Mouse (Mus musculus) adrenal gland, postnatal 10 days (tissue): ENCODE data around the gene Arsj. TPM values are rescaled to one million over a fixed set of nuclear protein-coding genes. Genes with fewer than 3 reads are reported as not detected.

Source experiments
- DNase-seq: peaks from one replicate; pipeline ENCODE4 v3.0.0; 2021; ENCODE audit warnings: mixed read lengths
- long read RNA-seq, 2 experiments: library from polyadenylated mRNA; stranded (forward); transcript quantifications; one replicate each; pipeline ENCODE4 v2.0.0; 2021
- total RNA-seq, 2 experiments: library from RNA; stranded (reverse); gene quantifications; 2 replicates each; pipeline ENCODE4 v1.2.3; 2021

Gene Arsj
- total RNA-seq, result under 1 TPM; 0.51 to 0.64 TPM
- long read RNA-seq, experiment 1, result 0 reads
- long read RNA-seq, experiment 2, partial matches to known transcripts, result 0 of 1 reads
- long read RNA-seq, experiment 2, other reads (novel, unspliced or antisense), result 1 of 1 reads

DNA sequence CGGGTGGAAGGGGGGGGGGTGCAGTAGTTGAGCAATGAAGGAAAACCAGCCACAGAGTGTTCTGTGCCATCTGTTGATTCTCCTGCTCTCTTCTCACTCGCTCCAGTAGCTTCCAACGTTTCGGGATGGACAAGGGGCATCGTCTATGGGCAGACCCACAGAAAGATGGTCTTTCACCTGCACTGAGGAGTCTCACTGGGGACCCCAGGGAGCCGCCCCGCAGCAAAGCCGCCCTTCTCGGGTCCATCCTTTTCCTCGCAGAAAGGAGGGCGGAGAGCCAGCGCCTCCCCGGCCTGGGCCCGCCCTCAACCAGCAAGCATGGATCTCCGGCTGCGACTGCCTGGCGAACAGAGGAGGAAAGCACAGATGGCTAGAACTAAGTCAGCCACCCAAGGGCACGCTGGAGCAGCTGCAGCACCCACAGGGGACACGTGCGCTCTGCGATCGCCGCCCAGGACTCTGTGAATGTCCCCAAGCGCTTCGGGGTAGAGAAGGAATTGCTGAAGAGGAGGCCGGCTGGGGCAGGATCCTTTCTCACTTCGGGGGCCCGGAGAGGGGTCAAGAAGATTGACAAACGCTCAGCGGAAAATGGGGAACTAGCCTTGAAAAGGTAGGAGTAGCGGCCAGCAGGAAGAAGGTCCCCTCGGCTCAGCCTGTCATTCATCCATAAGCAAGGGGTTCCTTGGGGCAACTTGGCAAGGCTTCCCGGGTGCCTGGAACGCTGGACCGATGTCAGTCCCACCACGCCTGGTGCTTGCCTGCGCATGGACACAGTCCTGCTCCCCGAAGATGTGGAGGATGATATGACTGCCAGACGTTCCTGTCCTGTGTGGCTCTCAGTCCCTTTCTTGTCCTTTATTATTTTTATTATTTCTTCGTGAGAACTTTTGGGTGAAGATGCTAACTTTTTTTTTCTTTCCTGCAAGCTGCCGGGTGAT lies at the start of gene Arsj:
Gene Arsj, plus strand, starts transcription at position 117 of the 938 bp plus-strand sequence.
- DNase-seq, result peak; percentile 61

DNA sequence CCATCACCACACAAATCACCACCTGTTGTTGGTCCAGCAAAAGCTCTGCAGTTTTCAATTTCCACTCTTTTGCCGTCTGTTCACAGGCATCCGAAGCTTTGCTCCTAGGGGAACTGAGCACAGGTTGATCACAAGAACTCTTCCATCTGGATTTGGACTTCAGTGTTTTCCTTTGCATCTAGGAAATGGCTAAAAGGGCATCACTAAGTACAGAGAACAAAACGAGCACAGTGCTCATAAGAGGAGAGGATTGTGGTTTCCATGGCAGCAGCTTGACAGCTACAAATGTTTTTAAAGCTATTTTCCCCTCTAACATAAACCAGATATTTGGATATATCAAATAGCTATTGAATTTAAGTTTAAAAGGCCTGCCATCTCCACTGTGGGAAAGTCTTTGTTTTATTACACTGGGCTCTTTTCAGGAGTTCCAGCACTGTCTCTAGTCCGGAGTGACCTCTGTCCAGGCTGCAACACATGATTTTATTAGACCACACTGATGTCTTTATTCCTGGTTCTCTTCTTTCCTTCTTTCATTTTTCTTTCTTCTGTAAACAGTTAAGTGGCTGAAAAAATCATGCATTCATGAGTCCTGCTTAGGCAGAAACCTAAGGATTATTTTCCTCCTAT lies 38.5 kb upstream of the Arsj start:
- no peak for DNase-seq

DNA sequence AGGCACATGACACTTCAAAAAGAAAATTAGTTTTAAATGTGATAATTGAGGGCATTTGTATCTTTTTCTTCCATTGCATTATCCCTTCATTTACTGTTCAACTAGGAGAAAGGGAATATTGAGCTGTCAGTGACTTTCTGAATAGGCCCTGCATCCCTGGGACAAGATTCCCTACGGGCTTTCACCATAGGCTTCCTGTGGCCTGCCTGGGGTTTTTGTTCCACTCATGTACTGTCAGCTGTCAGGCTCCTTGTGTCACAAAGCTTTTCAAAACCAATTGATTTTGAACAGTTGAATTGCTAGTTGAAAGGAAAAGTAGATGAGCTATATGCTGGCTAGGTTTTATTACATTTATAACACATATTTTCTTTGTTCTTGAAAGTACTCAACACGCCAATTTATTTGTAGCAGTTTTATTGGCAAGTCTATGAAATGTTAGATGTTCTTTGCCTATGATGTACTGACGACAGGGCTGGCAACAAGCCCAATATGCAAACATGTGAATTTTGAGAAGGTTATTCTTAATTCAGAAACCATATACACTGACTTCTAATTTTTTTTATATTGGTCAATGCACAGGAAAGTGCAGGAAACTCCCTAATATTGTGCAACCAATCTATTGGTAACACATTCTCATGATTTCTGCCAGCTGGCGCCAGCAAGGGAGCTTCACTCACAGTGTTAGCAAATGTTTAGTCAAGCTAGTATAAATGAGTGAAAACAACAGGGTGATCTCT lies 37.4 kb upstream of the Arsj start:
- peak; percentile 24 for DNase-seq

DNA sequence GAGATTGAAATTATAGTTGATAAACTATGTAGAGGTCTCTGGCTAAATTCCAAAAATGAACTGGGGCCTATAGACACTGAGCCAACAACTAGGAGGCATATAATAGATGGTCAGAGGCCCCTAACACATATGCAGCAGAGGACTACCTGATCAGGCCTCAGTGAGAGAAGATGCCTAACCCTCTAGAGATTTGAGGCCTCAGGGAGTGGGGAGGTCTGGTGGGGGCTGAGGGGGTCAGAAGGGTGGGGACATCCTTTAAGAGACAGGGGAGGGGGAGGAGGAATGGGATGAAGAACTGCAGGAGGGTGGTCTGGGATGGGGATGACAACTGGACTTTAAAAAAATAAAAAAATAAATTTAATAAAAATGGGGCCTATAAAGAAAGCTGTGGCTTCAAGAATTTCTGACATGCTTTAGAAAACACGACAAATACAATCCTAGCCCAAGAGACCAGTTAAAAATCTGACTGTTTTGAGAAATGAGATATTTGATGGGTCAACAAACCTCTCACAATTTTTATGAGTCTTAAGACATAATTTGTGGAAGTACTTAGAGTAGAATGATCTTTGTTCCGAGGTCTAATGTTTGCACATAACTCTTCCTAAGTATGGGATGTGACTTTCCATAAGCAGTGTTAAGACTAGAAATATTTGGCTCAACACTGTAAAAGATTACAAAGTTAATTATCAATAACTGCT lies 36.7 kb upstream of the Arsj start:
- DNase-seq, result no peak

DNA sequence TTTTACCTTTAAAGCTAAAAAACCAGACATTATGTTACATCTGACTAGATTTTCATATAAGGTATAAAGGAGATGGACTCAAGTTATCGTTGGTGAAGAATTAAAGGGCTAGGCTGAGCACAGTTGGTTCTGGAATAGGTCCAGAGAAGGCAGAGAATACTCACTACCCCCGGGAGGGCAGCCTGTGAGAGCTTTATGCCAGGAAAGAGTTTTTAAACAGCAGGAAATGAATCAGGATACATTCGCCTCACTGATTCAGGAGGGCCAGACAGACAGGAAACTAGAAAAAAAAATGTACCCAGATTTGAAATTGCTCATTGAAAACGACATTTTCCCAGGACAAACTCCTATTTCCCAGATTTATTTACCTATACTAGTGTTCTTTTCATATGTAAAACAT lies 28.2 kb upstream of the Arsj start:
- DNase-seq, result no peak

DNA sequence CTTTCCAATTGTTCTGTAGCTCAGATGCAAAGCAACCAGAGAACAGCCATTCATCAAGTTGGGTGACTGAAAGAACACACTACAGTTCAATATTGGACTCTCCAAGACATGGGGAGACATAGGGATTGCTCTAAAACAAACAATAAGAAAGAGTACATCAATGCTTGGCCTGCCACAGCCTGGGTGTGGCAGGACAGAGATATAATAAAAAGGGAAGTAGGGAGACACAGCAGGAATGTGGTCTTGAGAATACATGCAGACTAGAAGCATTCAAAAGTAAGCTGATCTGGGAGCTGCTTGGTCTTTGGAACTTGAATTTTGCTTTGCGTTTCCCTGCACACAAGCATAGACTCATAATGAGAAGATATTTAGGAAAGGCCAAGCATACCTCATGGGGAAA lies 18.7 kb upstream of the Arsj start:
- no peak for DNase-seq

DNA sequence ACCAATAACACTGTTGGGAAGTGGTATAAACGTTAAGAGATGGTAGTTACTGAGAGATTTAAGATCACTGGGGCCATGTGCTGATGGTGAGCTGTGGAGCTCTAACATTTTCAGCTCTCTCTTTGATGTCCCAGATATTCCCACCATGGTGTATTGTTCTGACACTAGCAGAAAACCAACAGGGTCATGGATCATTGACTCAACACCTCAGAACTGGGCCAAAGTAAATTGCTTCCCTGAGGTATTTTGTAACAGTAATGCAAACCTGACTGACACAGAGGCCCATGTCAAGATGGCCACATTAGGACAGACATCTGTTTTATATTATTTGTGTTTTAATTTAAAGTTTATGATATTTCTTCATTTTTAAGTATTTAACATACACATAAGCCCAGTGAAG lies 3.7 kb upstream of the Arsj start:
- DNase-seq, result no peak

DNA sequence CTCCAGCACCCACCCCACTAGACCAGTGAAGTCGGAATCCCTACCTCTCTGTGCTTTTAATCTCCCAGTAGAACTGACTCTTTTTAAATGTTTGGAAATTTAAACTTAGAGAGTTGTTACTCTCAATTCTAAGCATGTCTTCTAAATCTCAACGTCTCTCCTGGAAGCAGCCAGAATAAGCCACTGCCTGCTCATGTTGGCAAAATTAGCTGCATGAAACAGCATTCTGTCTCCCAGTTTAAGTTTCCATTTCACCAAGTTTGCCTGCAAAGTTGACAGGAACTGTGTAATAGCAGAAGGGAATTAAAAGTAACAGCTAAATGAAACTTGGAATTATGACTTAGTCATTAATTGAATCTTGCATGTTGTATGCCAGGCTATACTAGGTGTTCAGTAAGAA lies 1.1 kb upstream of the Arsj start:
- no peak for DNase-seq

DNA sequence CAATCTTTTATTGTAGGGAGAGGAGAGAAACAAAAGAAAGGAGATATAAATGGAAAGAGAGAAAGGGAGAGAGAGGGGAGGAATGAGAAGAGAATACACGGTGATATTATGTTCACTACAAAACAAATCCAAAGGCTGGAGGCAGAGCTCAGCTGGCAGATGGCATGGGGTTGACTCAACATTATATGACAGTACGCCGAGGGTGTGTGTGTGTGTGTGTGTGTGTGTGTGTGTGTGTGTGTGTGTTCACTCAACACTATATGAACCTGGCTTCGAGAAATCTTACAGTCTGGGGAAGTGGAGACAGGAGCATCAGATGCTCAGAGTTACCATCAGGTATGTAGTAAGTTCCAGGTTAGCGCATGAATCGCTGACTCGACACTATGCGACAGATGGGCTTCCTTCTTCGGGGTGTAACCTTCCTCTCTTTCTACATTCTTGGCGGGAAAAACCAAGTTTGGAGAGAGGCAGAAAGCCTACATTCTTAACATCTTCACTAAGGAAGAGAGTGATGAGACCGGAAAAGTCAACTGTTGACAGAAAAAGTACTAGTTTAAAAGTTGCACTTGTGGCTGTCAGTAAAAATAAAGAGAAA lies 456 bp upstream of the Arsj start:
- no peak for DNase-seq

DNA sequence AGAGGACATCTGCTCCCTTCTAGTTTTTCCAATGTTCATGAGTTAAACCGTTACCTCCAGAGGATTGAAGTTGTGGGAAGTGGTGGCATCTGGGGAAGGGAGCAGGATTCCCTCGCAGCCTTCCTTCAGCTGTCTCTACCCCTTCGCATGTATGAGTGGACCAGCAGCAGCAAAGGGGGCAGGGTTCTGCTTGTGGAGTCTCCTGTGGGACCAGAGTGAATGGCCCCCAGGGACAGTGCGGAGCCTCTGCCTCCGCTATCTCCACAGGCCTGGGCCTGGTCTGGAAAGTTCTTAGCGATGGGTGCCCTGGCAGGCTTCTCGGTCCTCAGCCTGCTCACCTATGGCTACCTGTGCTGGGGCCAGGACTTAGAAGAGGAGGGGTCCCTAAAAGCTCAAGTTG lies 1.1 kb downstream of the Arsj start:
- DNase-seq, result no peak

DNA sequence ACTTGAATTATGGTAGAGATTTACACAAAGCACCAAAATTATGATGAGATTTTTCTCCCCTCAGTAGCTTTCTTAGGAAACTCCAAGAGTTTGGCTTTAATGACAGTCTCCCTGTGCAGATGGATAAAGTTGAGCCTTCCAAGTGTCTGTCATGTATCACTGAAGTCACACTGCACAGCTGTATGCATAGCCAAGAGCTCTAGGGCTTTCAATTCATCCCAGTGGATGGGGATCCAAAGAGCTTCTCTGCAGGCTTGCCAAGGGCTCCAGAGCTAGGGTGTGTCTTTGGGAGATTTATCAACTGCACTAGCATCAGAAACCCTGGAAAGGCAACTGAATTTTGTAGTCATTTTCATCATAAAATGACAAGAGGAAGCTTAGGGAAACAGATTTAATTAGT lies 7.1 kb downstream of the Arsj start:
- DNase-seq, result no peak

DNA sequence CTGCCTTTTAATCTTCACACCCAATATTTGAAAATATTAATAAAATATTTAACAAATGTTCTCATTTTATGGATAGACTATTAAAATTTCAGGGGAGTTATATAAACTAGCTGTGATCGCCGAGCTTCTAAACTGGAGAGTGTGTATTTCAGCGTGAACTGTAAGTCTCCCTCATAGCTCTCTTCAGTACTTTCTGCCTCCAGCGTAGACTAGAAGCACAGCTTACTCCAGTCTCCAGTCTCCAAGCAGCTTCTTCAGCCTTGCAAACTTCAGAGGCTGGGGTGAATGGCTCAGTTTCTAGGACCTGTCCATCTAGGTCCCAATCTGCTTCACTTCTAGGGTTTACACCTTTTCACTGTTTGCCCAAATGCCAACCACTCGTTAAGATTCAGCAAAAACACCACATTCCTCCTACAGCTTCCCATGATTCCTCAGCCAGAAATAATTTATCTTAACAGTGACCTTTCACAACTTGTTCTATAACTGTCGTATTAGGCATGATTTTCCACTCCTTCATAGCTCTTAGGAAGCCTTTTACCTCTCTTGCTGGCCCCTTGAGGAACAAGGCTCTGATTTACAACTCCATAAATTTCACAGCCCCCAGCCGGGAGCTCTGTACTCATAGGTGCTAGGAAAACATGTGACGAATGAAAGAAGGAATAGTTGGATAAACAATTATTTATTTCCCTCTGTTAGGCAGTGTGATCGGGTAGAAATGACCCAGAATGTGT lies 9.5 kb downstream of the Arsj start:
- DNase-seq, result no peak

DNA sequence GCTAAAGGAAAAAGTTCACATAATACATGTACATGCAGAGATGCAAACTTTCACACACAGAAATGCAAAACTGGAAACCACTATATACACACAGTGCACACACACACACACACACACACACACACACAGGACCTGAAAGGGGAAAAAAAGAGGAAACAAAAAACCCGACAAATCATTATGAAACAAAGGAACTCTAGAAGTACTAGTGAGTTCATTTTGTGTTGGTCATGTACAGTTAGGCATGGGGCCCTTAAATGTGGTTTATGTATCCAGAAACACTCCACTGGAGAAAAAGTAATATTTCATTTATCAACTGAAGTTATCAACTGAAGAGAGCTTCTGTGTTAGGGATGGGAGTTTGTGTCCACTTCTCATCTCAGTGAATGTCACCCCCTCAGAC lies 10.2 kb downstream of the Arsj start:
- DNase-seq, result no peak

DNA sequence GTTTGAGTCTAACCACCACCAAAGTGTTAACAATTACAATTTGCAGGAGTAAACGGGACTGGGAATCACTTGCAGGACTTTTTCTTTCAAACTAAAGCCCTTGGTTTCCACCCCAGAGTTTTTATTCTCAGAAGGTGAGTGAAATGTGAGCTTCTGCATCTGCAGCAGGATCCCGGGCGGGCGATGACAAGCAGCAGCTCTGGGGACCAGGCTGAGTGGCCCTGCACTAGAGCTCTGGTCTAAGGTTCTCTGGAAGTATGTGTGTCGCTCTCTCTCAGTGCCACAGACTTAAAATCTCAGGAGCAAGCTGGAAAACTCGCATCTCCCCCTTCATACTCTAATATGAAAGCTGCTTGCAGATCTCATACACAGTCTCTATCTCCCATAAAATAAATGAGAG lies 15.8 kb downstream of the Arsj start:
- DNase-seq, result no peak

DNA sequence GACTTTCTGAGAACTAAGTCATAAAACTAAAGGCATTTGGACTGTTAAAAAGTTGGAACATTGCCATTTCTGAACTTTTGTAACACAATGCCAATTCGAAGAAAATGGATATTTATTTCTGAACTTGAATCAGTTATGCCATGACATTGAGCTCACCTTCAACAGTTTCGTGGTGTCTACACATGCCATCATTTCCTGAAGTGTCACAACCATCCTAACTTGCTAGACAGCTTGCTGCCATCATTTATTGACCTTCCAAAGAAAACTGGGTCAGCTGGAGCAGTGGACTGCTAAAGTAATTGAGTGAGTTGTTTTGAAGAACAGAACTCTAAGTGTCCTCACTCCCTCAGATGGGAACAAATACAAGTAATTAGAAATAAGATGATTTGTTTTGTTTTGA lies 16.2 kb downstream of the Arsj start:
- no peak for DNase-seq

DNA sequence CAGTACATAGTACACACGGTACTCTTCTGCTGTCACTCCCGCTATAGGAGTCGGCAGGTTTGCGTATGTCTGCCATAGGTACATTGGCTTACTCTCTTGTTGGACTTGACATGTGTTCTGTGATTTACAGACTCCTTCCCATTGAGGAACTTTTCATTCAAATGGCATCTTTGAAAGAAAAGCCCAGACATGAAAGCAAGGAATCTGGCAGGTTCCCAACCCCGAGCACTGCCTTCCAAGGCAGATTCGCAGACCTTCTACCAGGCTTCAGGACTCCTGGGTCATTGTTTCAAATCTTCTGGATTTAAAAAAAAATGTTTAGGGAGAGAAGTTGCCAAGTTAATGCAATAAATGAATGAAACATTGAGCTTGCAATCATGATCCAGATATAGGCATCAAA lies 19.8 kb downstream of the Arsj start:
- peak; percentile 26 for DNase-seq

DNA sequence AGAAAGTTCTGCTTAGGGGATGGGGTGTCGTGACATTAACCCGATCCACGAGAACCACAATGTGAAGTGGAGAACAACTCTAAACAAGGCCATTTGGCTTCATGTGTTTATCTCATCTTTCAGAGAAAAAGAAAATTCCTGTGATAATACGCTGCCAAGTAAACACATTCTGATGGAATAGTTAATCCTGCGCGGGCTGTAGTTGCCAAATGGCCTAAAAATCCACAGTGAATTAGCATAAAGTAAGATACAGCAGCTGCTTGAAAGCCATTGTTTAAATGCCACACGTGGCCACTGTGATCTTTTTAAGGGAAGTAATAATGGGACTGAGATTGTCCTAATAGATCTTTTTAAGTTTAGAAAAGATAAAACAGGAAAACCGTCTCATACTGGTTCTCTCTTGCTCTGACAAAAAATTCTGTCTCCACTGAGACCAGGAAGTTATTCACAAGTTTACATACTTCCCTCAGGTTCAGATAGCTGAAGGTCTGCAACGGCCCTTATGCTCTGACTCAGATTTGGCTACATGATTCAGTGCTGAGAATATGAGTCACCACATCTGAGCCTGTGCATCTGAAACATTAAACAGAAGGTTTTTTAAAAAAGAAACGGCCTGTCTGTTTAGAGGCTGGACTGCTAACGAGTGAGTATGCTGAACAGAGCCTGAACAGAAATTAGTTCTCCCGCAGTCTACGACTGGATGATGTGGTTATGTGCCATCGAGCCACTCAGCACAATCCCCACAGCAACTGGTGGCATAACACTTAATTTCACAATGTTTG lies 21.4 kb downstream of the Arsj start:
- peak; percentile 19 for DNase-seq

DNA sequence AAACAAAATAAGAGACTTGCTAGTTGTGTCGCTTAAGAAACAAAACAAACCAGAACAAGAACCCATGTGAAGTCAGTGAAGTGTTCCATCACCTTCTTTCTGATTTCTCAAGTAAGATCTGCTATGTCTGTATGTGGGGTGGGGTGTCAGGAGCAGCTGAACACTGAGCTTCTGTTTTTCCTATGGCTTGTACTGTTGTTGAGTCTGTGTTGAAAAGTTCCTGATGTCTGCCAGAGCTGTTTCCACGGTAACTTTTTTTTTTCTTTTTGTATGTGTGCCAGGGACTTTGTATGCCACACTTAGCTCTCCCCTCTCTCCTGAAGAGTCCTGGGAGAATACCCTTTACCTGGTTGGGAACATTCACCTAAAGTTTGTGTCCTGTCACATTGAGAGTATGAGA lies 34.0 kb downstream of the Arsj start:
- DNase-seq, result no peak

DNA sequence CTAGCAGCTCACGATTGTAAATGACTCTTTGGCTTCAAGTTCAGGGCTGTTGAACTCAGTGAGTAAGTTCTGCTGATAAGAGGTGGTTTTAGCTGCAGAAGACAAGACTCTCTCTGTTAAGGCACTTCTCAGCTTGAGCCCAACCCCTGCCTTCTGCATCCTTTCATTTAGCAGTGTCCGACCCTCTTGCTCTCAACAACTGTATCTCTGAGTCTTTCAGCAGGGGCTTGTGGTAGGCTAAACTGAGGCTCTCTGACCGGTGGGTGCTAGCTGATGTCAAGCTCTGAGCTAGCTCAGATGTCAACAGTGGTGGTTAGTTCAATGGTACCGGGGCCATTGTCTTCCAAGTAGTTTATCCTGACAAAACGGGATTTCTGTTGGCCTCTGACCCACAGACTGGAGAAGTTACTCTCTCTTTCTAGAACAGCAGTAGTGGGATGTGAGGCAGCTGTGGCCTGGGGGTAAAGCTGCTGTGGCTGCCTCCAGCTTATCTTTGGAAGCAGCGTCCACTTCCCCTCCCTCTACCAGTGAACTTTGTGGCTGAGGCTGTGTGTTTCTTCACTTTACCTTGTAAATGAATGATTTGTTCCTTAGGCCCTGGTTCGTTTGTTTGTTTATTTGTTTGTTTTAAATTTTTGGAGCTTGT lies 34.6 kb downstream of the Arsj start:
- DNase-seq, result no peak

DNA sequence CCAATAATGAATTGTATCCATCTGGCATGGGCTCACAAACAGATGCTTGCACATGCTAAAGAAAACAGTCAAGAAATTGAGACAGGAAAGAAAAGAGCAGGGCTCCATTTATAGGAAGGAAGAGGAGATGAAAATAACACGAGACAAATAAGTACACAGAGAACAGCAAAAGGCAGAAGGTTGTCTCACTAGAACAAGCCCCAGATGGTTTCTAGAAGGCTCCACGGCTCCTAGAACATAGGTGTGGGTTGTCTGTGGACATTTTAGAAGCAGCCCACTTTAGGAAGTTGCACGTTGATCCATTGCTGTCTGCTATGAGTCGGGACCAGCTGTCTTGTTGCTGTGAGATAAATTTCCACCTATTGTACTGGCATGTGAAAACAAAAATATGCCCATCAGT lies 37.2 kb downstream of the Arsj start:
- no peak for DNase-seq
